Mouse (Mus musculus) midbrain, embryonic 14.5 days (tissue): ENCODE measurements around the gene Plpp7. TPM values are rescaled to one million over a fixed set of nuclear protein-coding genes. Genes with fewer than 3 reads are reported as not detected.

ENCODE experiments used
- ATAC-seq: fragments of 200-750 bp; cut with Nextera tagmentation; 2 replicates; pipeline ENCODE4 v1.8.0; 2017; ENCODE audit warnings: moderate number of reproducible peaks, moderate library complexity; ENCODE audit not compliant: low FRiP score, low TSS enrichment
- DNase-seq: peaks from one replicate; pipeline ENCODE4 v3.0.0-alpha.2; 2015
- H3K27ac ChIP-seq: fragments of 300-500 bp; sonication (generic); replicated peaks from 2 replicates; pipeline ENCODE4 v1.5.1; 2014; ENCODE audit warnings: mild to moderate bottlenecking, low read depth, low read length, moderate library complexity
- H3K27me3 ChIP-seq: fragments of 300-500 bp; sonication (generic); 2 replicates; pipeline ENCODE4 v1.6.1; 2014; ENCODE audit warnings: low read length, control low read depth, mixed read lengths; ENCODE audit not compliant: control insufficient read depth, insufficient read depth
- H3K36me3 ChIP-seq: fragments of 300-500 bp; sonication (generic); 2 replicates; pipeline ENCODE4 v1.6.1; 2014; ENCODE audit warnings: low read length, control low read depth; ENCODE audit not compliant: control insufficient read depth, insufficient read depth
- H3K4me1 ChIP-seq: fragments of 300-500 bp; sonication (generic); 2 replicates; pipeline ENCODE4 v1.6.1; 2014; ENCODE audit warnings: mild to moderate bottlenecking, antibody characterized with exemption, low read length, control low read depth; ENCODE audit not compliant: control insufficient read depth, insufficient read depth
- H3K4me2 ChIP-seq: fragments of 300-500 bp; sonication (generic); 2 replicates; pipeline ENCODE4 v1.6.1; 2014; ENCODE audit warnings: mild to moderate bottlenecking, low read length, moderate library complexity
- H3K4me3 ChIP-seq: fragments of 300-500 bp; sonication (generic); replicated peaks from 2 replicates; pipeline ENCODE4 v1.5.1; 2014; ENCODE audit warnings: low read depth, low read length
- H3K9ac ChIP-seq: fragments of 300-500 bp; sonication (generic); replicated peaks from 2 replicates; pipeline ENCODE4 v1.6.1; 2014; ENCODE audit warnings: mild to moderate bottlenecking, low read length, moderate library complexity
- H3K9me3 ChIP-seq: fragments of 300-500 bp; sonication (generic); 2 replicates; pipeline ENCODE4 v1.6.1; 2016; ENCODE audit warnings: low read length, control low read depth, mixed read lengths; ENCODE audit not compliant: control insufficient read depth
- WGBS: fragments of 180-500 bp; shearing (Covaris S2); extraction: QIAGEN DNeasy Blood & Tissue Kit; methylation state at CpG from one replicate; pipeline ENCODE4 v1.1.7; 2014; 5-methylcytosine and 5-hydroxymethylcytosine counted together
- polyA plus RNA-seq: library from polyadenylated mRNA; unstranded; fragments of >200 nt; fragmentation: Nextera tagmentation; extraction: Ambion mirVana; gene quantifications from 2 replicates; pipeline ENCODE4 v1.2.1, GENCODE M21; 2014

Gene Plpp7
- polyA plus RNA-seq, 1 experiment from 2014 or later = 21.6 TPM

GRCm38 (mm10) chr2:32079191-32079725, 16.1 kb upstream of the Plpp7 start:
- Histone ChIP-seq H3K4me3 (no peak overlapping the region), H3K9ac (no peak overlapping the region), H3K9me3 (no peaks in the 10 kb centered on the region), H3K36me3 (no peaks in the 10 kb centered on the region), H3K27me3 (peaks cover 28% of the 10 kb centered on the region), H3K27ac (no peak overlapping the region), H3K4me1 (peaks cover 13% of the 10 kb centered on the region), H3K4me2 (no peak overlapping the region)
- WGBS = 94% methylated on average over 14 of the region's 14 CpGs
- ATAC-seq = no peak
- DNase-seq = no peak

- Histone ChIP-seq H3K9ac (no peak overlapping the region), H3K9me3 (no peaks in the 10 kb centered on the region), H3K4me3 (no peak overlapping the region), H3K4me2 (no peak overlapping the region), H3K36me3 (no peaks in the 10 kb centered on the region), H3K27me3 (peaks cover 30% of the 10 kb centered on the region), H3K27ac (no peak overlapping the region), H3K4me1 (peaks cover 13% of the 10 kb centered on the region)
- DNase-seq (no peak), ATAC-seq (no peak)
- WGBS = 96% methylated on average over 3 of the region's 3 CpGs
Measured at GRCm38 (mm10) chr2:32080681-32081080, 14.6 kb upstream of the Plpp7 start.

GRCm38 (mm10) chr2:32081296-32081929, 13.9 kb upstream of the Plpp7 start:
- Histone ChIP-seq H3K4me1 (peaks cover 13% of the 10 kb centered on the region), H3K9me3 (no peaks in the 10 kb centered on the region), H3K36me3 (no peaks in the 10 kb centered on the region), H3K27me3 (peaks cover 30% of the 10 kb centered on the region), H3K4me3 (no peak overlapping the region), H3K9ac (no peak overlapping the region), H3K27ac (no peak overlapping the region), H3K4me2 (no peak overlapping the region)
- ATAC-seq = no peak
- no peak for DNase-seq
- WGBS = 83% methylated on average over 14 of the region's 14 CpGs

GRCm38 (mm10) chr2:32082229-32082628, 13.1 kb upstream of the Plpp7 start:
- Histone ChIP-seq H3K9me3 (no peaks in the 10 kb centered on the region), H3K4me1 (peaks cover 13% of the 10 kb centered on the region), H3K27me3 (peaks cover 30% of the 10 kb centered on the region), H3K27ac (no peak overlapping the region), H3K36me3 (no peaks in the 10 kb centered on the region), H3K4me2 (peak overlapping the region; percentile 99), H3K4me3 (peak overlapping the region; percentile 63; the same call in 1 of the 2 replicates), H3K9ac (no peak overlapping the region)
- 36% methylated on average over 2 of the region's 2 CpGs for WGBS
- DNase-seq = no peak
- ATAC-seq = no peak

GRCm38 (mm10) chr2:32083159-32084011, 11.9 kb upstream of the Plpp7 start:
- Histone ChIP-seq H3K9me3 (no peaks in the 10 kb centered on the region), H3K4me3 (peak overlapping the region; percentile 63), H3K4me2 (peak overlapping the region; percentile 99), H3K27ac (no peak overlapping the region), H3K9ac (peak overlapping the region; percentile 49; the same call in 1 of the 2 replicates), H3K27me3 (peaks cover 40% of the 10 kb centered on the region), H3K4me1 (peaks cover 13% of the 10 kb centered on the region), H3K36me3 (no peaks in the 10 kb centered on the region)
- ATAC-seq = no peak
- DNase-seq = peak; percentile 39
- WGBS = under 1% methylated on average over 91 of the region's 91 CpGs

GRCm38 (mm10) chr2:32084111-32084871, 11.0 kb upstream of the Plpp7 start, which contains the start of gene Fam78a:
Gene Fam78a, minus strand, starts transcription at chr2:32084857.
- peaks cover 41% of the 10 kb centered on the region for H3K27me3 ChIP-seq
- ATAC-seq = peak; percentile 69; the same call in 1 of the 2 replicates
- no peaks in the 10 kb centered on the region for H3K36me3 ChIP-seq

GRCm38 (mm10) chr2:32084872-32085199, 10.5 kb upstream of the Plpp7 start:
- H3K4me3 ChIP-seq = peak overlapping the region; percentile 63
- ATAC-seq (no peak), DNase-seq (no peak)
- H3K4me1 ChIP-seq = peaks cover 13% of the 10 kb centered on the region
- WGBS = 15% methylated on average over 2 of the region's 2 CpGs
- no peaks in the 10 kb centered on the region for H3K9me3 ChIP-seq
- no peak overlapping the region for H3K27ac ChIP-seq
- no peak overlapping the region for H3K9ac ChIP-seq
- H3K4me2 ChIP-seq = peak overlapping the region; percentile 99
- H3K27me3 ChIP-seq = peaks cover 41% of the 10 kb centered on the region
- no peaks in the 10 kb centered on the region for H3K36me3 ChIP-seq

More at GRCm38 (mm10) chr2:32084111-32084871, 11.0 kb upstream of the Plpp7 start, which contains the start of gene Fam78a:
- peaks cover 13% of the 10 kb centered on the region for H3K4me1 ChIP-seq
- peak within 1 kb of the TSS; percentile 49 for H3K9ac ChIP-seq
- peak within 1 kb of the TSS; percentile 63 for H3K4me3 ChIP-seq
- no peaks in the 10 kb centered on the region for H3K9me3 ChIP-seq
- peak within 1 kb of the TSS; percentile 99 for H3K4me2 ChIP-seq
- WGBS = under 1% methylated on average over 68 of the region's 68 CpGs
- DNase-seq = peak; percentile 76
- no peak within 1 kb of the TSS for H3K27ac ChIP-seq

- peaks cover 13% of the 10 kb centered on the region for H3K4me1 ChIP-seq
- no peak overlapping the region for H3K4me2 ChIP-seq
- ATAC-seq = no peak
- H3K27me3 ChIP-seq = peaks cover 41% of the 10 kb centered on the region
- no peak overlapping the region for H3K9ac ChIP-seq
- no peak overlapping the region for H3K27ac ChIP-seq
- DNase-seq = no peak
- WGBS = 72% methylated on average over 2 of the region's 2 CpGs
- H3K9me3 ChIP-seq = no peaks in the 10 kb centered on the region
- H3K4me3 ChIP-seq = no peak overlapping the region
- H3K36me3 ChIP-seq = no peaks in the 10 kb centered on the region
Measured at GRCm38 (mm10) chr2:32085231-32085630, 10.1 kb upstream of the Plpp7 start.
